ENCODE assay signal across 1 mouse cellular context in genomic region chr19:47989575-47989891, GRCm38 (mm10).
TF ChIP-seq lines count a peak whose summit lies in the region.

No protein-coding gene starts in this region.

TF ChIP-seq in CH12.LX, 34 proteins besides CTCF, POLR2A, EP300 and RAD21 (continued from another document):
- no peak for TF ChIP-seq KAT2A (IDR thresholded peaks at IDR 0.05; ENCODE audit: insufficient replicate concordance, low read length)
- no peak for TF ChIP-seq CHD2 (IDR thresholded peaks at IDR 0.05; ENCODE audit: low read length)
- no peak for TF ChIP-seq MAZ (IDR thresholded peaks at IDR 0.05; ENCODE audit: low read depth, low read length)
- no peak for TF ChIP-seq PAX5 (IDR thresholded peaks at IDR 0.05; ENCODE audit: low read length)
- TF ChIP-seq POLR2AphosphoS2 (IDR thresholded peaks at IDR 0.05; ENCODE audit: low read depth, low read length), result no peak
- no peak for TF ChIP-seq MYC (IDR thresholded peaks at IDR 0.05; ENCODE audit: low read depth, low read length)
- no peak for TF ChIP-seq MEF2A (IDR thresholded peaks at IDR 0.05; ENCODE audit: borderline replicate concordance, low read depth, low read length)
- TF ChIP-seq ZMIZ1 (IDR thresholded peaks at IDR 0.05; ENCODE audit: low read depth, low read length), result no peak
- no peak for TF ChIP-seq USF2 (conservative IDR thresholded peaks at IDR 0.05; ENCODE audit: low read depth, low read length)
- no peak for TF ChIP-seq MAX (IDR thresholded peaks at IDR 0.05; ENCODE audit: low read length)
- no peak for TF ChIP-seq JUN (IDR thresholded peaks at IDR 0.05; ENCODE audit: insufficient read depth, low read depth, low read length)
